Mouse (Mus musculus) heart, embryonic 13.5 days (tissue): ENCODE results near the gene Mdm2. TPM values are rescaled to one million over a fixed set of nuclear protein-coding genes. Genes with fewer than 3 reads are reported as not detected.

Experiments used
- ATAC-seq: fragments of 200-750 bp; cut with Nextera tagmentation; 2 replicates; pipeline ENCODE4 v1.8.0; 2017; ENCODE audit warnings: moderate TSS enrichment; ENCODE audit not compliant: insufficient number of reproducible peaks, low FRiP score, low TSS enrichment; ENCODE audit errors: extremely low read depth
- H3K27ac ChIP-seq: fragments of 300-500 bp; sonication (generic); replicated peaks from 2 replicates; pipeline ENCODE4 v1.5.1; 2015; ENCODE audit warnings: moderate library complexity, mild to moderate bottlenecking, inconsistent platforms
- H3K27me3 ChIP-seq: fragments of 300-500 bp; sonication (generic); replicated peaks from 2 replicates; pipeline ENCODE4 v1.6.1; 2015; ENCODE audit warnings: mild to moderate bottlenecking, inconsistent platforms
- H3K36me3 ChIP-seq: fragments of 300-500 bp; sonication (generic); 2 replicates; pipeline ENCODE4 v1.6.1; 2015; ENCODE audit warnings: mild to moderate bottlenecking, inconsistent platforms
- H3K4me1 ChIP-seq: fragments of 300-500 bp; sonication (generic); 2 replicates; pipeline ENCODE4 v1.6.1; 2015; ENCODE audit warnings: inconsistent platforms
- H3K4me2 ChIP-seq: fragments of 300-500 bp; sonication (generic); 2 replicates; pipeline ENCODE4 v1.6.1; 2015; ENCODE audit warnings: inconsistent platforms, mild to moderate bottlenecking, moderate library complexity
- H3K4me3 ChIP-seq: fragments of 300-500 bp; sonication (generic); 2 replicates; pipeline ENCODE4 v1.5.1; 2015; ENCODE audit warnings: moderate library complexity, mild to moderate bottlenecking, inconsistent platforms
- H3K9ac ChIP-seq: fragments of 300-500 bp; sonication (generic); 2 replicates; pipeline ENCODE4 v1.6.1; 2015; ENCODE audit warnings: inconsistent platforms, mild to moderate bottlenecking, moderate library complexity
- H3K9me3 ChIP-seq: fragments of 300-500 bp; sonication (generic); 2 replicates; pipeline ENCODE4 v1.6.1; 2016; ENCODE audit warnings: inconsistent platforms
- WGBS: fragments of 180-500 bp; shearing (Covaris S2); methylation state at CpG from one replicate; pipeline ENCODE4 v1.1.7; 2015; ENCODE audit warnings: mixed read lengths; 5-methylcytosine and 5-hydroxymethylcytosine counted together
- polyA plus RNA-seq: library from polyadenylated mRNA; unstranded; fragments of >200 nt; fragmentation: Nextera tagmentation; extraction: Ambion mirVana; gene quantifications from 2 replicates; pipeline ENCODE4 v1.2.1, GENCODE M21; 2015

Gene Mdm2
- polyA plus RNA-seq, 1 experiment from 2014 or later = 38.7 TPM

DNA sequence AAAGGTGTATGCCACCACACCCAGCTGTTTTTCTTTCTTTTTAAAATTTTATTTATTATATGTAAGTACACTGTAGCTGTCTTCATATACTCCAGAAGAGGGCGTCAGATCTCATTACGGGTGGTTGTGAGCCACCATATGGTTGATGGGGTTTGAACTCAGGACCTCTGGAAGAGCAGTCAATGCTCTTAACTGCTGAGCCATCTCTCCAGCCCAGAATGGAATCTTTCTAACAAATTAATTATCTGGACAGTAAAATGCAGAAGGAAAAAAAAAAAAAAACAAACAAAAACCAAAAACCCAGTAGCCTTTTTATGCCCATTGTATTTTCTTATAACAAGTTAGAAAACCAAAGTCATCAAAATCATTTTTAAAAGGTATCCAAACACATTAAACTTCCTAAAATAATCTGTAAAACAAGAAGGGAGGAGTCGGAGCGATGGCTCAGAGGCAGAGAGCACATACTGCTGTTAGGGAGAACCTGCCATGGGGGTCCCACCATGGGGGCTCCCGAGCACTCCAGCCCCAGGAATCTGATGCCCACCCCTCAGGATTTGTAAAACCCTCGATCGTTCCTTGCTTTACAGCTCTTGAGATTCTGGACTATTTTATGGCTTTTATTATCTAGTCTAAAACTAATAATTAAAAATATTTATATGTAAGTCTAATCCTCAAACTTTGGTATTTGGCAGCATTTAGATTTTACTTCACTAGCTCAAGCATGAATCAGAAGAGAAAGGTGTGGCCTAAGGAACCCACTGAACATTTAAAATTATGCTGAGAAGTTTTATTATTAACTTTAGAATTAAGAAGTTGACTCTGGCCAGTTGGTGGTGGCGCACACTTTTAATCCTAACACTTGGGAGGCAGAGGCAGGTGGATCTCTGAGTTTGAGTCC is 43.4 kb upstream of the Mdm2 start:
- Histone ChIP-seq H3K27ac (no peak overlapping the region), H3K27me3 (no peaks in the 10 kb centered on the region), H3K36me3 (peaks cover 95% of the 10 kb centered on the region), H3K4me3 (no peak overlapping the region), H3K4me2 (no peak overlapping the region), H3K4me1 (no peaks in the 10 kb centered on the region), H3K9me3 (peaks cover 5% of the 10 kb centered on the region; the same call in 1 of the 2 replicates), H3K9ac (no peak overlapping the region)
- 92% methylated on average over 8 of the region's 8 CpGs for WGBS
- no peak for ATAC-seq

DNA sequence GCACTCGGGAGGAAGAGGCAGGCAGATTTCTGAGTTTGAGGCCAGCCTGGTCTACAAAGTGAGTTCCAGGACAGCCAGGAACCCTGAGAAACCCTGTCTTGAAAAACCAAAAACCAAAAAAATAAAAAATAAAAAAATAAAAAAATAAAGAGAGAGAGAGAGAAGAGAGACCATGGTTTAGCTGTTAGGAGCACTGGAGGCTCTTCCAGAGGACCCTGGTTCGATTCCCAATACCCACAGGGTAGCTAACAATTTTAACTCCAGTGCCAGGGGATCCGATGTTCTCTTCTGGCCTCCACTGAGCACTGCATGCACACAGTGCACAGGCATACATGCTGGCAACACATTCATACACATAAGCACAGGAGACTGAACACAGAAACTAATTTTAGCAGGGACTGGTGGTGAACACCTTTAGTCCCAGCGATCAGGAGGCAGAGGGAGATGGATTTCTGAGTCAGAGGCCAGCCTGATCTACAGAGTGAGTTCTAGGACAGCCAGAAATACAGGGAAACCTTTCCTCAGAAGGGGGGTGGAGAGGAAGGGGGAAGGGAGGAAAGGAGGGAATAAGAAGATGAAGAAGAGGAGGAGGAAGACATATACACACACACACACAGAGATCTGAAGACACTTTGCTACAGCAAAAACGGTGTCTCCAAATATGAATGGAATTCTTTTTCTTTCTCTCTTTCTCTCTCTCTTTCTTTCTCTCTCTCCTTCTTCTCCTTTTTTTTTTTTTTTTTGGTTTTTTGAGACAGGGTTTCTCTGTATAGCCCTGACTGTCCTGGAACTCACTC is 42.5 kb upstream of the Mdm2 start:
- Histone ChIP-seq H3K9ac (no peak overlapping the region), H3K27me3 (no peaks in the 10 kb centered on the region), H3K4me1 (no peaks in the 10 kb centered on the region), H3K4me3 (no peak overlapping the region), H3K4me2 (no peak overlapping the region), H3K36me3 (peaks cover 93% of the 10 kb centered on the region), H3K9me3 (peaks cover 5% of the 10 kb centered on the region; the same call in 1 of the 2 replicates), H3K27ac (no peak overlapping the region)
- 95% methylated on average over 5 of the region's 5 CpGs for WGBS
- ATAC-seq = no peak

DNA sequence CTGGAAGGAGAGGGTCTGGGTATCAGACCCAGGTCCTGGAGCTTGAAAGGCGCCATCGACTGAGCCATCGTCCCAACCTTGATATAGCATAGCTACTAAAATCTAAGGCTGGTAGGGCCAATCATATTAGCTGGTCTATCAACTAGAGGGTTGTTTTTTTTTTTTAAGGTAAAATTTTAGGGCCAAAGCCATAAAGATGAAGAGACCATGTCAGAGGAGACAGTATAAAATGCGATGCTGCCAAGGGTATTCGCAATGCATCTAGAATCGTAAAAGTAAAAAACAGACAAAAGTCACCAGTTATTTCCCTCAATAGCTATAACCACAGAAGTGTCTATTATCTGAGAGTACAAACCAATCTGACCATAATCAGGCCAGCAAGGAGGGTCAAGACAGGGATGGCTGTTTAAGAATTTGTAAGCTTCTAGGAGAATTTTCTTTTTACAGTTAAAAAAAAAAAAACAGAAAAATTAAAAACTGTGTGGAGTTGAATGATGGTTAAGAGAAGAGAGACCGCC is 41.8 kb upstream of the Mdm2 start:
- Histone ChIP-seq H3K27me3 (no peaks in the 10 kb centered on the region), H3K4me2 (no peak overlapping the region), H3K9me3 (peaks cover 5% of the 10 kb centered on the region; the same call in 1 of the 2 replicates), H3K4me3 (no peak overlapping the region), H3K9ac (no peak overlapping the region), H3K36me3 (peaks cover 86% of the 10 kb centered on the region), H3K4me1 (no peaks in the 10 kb centered on the region), H3K27ac (no peak overlapping the region)
- no peak for ATAC-seq
- WGBS = 97% methylated on average over 7 of the region's 7 CpGs

DNA sequence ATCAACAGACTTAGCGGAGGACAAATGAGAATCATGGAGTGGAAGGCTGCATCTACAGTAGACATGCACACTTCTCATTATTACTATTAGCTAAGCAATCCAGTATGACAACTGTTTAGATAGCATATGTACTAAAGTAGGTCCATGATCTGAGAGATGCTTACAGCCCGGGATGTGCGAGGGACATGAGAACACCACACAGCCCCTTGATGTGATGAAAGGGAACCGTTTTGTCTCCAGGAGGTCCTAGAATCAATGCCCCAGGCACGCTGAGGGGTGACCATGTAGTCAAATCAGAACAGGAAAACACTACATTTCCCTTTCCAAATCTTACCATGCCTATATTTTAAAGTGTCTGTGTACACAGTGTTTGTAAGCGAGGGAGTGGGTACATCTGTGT is 41.2 kb upstream of the Mdm2 start:
- Histone ChIP-seq H3K9me3 (peaks cover 5% of the 10 kb centered on the region; the same call in 1 of the 2 replicates), H3K4me1 (no peaks in the 10 kb centered on the region), H3K9ac (no peak overlapping the region), H3K27ac (no peak overlapping the region), H3K36me3 (peaks cover 80% of the 10 kb centered on the region), H3K4me2 (no peak overlapping the region), H3K27me3 (no peaks in the 10 kb centered on the region), H3K4me3 (no peak overlapping the region)
- no peak for ATAC-seq
- WGBS = 93% methylated on average over 6 of the region's 6 CpGs

DNA sequence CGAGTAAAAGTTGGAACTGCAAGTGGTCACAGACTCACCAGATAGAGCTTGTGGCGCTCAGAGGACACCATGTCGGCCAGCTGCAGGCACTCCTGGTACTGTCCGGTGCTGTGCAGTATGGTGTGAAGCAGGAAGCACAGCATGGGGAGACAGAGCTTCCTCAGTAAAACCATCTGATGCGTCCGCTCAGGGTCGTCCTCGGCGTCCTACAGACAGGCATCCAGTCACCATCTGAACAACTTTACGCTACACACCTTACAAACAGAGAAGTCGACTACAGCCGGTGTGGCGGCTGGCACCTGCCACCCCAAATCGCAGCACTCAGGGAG is 40.7 kb upstream of the Mdm2 start:
- no peak overlapping the region for H3K4me2 ChIP-seq
- H3K36me3 ChIP-seq = peaks cover 75% of the 10 kb centered on the region
- H3K4me1 ChIP-seq = no peaks in the 10 kb centered on the region
- no peaks in the 10 kb centered on the region for H3K27me3 ChIP-seq
- ATAC-seq = no peak
- H3K9ac ChIP-seq = no peak overlapping the region
- no peak overlapping the region for H3K4me3 ChIP-seq
- no peak overlapping the region for H3K27ac ChIP-seq
- WGBS = 92% methylated on average over 14 of the region's 14 CpGs
- peaks cover 5% of the 10 kb centered on the region; the same call in 1 of the 2 replicates for H3K9me3 ChIP-seq

DNA sequence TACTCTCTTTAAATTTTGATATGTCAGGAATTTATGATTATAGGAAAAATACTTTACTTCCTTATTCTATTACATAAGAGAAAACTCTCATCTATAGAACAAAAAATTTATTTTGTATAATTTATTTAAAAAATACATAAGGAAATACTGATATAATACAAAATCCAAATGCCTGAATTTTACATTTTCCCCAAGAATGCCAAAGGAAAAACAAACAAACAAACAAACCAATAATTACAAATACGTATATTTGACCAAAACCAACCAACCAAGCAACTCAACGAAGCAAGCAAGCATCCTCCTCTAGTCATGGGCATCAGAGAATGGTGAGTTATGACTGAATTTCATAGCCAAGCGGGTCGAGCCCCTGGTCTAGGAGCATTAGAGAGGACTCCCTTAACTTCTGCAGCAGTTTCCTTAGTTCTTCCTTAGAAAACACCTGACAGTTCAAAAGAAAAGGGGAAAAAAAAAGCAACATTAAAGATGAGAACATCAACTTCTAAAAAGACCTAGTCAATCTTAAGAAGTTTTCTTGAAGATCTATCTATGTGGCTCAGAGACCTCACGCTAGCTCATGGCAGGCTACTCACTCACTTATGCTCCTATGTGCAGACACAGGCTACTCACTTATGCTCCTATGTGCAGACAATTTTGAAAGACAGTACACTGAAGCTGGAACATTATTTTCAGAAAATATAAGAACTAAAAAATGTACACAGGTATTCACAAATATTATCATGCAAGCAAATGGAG is 40.1 kb upstream of the Mdm2 start:
- H3K27me3 ChIP-seq = no peaks in the 10 kb centered on the region
- H3K36me3 ChIP-seq = peaks cover 70% of the 10 kb centered on the region
- H3K4me2 ChIP-seq = no peak overlapping the region
- WGBS = 96% methylated on average over 5 of the region's 5 CpGs
- no peak overlapping the region for H3K27ac ChIP-seq
- H3K9ac ChIP-seq = no peak overlapping the region
- no peak for ATAC-seq
- no peaks in the 10 kb centered on the region for H3K4me1 ChIP-seq
- peaks cover 5% of the 10 kb centered on the region; the same call in 1 of the 2 replicates for H3K9me3 ChIP-seq
- no peak overlapping the region for H3K4me3 ChIP-seq

DNA sequence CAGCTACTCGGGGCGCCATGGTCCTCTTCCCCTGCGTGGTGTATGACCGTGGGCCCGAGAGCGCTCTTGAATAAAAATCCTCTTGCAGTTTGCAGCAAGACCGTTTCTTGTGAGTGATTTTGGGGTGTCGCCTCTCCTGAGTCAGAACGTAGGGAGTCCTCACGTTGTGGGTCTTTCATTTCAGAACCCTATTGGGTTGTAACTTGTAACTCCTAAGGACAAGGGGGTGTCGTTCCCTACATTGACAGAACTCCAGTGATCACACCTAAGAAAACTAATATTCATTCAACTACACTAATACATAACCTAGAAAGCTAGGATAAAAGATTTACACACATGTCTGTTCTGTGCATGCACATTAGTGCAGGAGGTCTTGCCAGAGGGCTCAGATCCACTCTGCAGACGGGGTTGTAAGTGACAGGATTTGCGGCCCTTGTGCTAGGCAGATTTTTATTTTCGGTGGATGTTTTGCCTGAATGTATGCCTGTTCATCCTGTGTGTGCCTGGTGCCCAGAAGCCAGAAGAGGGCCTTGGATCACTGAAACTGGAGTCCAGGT is 39.3 kb upstream of the Mdm2 start:
- Histone ChIP-seq H3K4me3 (no peak overlapping the region), H3K9ac (no peak overlapping the region), H3K36me3 (peaks cover 61% of the 10 kb centered on the region), H3K9me3 (peaks cover 5% of the 10 kb centered on the region; the same call in 1 of the 2 replicates), H3K27ac (no peak overlapping the region), H3K27me3 (no peaks in the 10 kb centered on the region), H3K4me1 (peaks cover 7% of the 10 kb centered on the region), H3K4me2 (no peak overlapping the region)
- WGBS = 90% methylated on average over 14 of the region's 14 CpGs
- no peak for ATAC-seq

DNA sequence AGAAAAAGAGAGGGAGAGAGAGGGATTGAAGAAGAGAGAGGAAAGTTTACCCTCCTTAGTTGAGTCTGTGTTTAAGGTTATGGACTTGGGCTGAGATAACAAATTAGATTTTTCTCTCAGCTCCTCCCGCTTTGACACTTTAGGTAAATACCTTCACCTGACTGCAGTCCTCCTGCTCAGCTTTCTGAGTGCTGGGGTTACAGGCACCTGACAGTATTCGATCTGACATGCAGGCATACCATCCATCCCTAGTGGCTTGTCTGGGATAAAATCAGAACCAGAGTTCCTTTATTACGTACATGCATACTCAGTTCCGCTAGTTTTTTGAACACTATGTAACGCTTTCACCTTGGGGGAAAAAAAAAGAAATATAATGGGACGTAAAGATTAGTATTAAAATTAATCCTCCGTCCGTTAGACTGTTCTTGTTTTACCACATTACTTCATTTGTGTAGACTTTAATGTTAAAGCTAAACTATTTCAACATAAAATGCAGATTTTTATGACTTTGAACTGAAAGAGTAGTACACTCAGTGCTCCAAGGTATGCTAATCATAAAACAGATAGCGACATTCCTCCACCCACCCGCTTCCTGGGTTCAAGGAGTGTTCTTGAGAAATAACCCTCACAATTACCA is 38.6 kb upstream of the Mdm2 start:
- H3K4me2 ChIP-seq = no peak overlapping the region
- 96% methylated on average over 10 of the region's 10 CpGs for WGBS
- H3K4me1 ChIP-seq = peaks cover 13% of the 10 kb centered on the region
- H3K9ac ChIP-seq = no peak overlapping the region
- H3K27ac ChIP-seq = no peak overlapping the region
- peaks cover 54% of the 10 kb centered on the region for H3K36me3 ChIP-seq
- ATAC-seq = no peak
- no peak overlapping the region for H3K4me3 ChIP-seq
- H3K9me3 ChIP-seq = peaks cover 5% of the 10 kb centered on the region; the same call in 1 of the 2 replicates
- no peaks in the 10 kb centered on the region for H3K27me3 ChIP-seq

DNA sequence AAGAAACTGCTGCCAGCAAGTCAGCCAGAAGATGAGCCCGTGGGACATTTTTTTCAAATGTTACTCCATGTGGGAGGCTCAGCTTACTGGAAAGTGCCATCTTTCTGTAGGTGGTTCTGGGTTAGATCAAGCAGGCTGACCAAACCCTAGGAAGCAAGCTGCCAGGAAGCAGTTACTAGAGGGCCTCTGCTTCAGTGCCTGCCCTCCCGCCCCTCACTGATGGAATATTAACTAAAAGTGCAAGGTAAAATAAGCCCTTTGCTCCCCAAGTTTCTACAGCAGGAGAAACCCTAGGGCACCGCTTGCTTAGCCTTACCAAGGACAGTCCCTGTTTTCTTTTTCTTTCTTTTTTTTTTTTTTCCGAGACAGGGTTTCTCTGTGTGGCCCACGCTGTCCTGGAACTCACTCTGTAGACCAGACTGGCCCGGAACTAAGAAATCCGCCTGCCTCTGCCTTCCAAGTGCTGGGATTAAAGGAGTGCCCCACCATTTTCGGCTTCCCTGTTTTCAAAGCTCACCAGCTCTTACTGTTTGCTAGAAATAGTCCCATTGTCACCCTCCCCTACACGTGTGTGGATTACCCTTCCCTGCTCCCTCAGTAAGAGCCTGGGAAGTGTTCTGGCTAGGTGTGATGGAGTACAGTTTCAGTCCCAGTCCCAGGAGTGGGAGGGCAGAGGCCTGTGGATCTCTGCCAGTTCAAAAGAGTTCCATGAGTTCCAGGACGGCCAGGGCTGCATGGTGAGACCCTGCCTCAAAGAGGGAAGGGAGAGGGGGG is 37.9 kb upstream of the Mdm2 start:
- peaks cover 19% of the 10 kb centered on the region for H3K4me1 ChIP-seq
- 82% methylated on average over 10 of the region's 10 CpGs for WGBS
- no peak for ATAC-seq
- peaks cover 52% of the 10 kb centered on the region for H3K36me3 ChIP-seq
- H3K9me3 ChIP-seq = peaks cover 5% of the 10 kb centered on the region; the same call in 1 of the 2 replicates
- H3K4me3 ChIP-seq = no peak overlapping the region
- H3K4me2 ChIP-seq = no peak overlapping the region
- H3K27me3 ChIP-seq = no peaks in the 10 kb centered on the region
- no peak overlapping the region for H3K9ac ChIP-seq
- no peak overlapping the region for H3K27ac ChIP-seq

DNA sequence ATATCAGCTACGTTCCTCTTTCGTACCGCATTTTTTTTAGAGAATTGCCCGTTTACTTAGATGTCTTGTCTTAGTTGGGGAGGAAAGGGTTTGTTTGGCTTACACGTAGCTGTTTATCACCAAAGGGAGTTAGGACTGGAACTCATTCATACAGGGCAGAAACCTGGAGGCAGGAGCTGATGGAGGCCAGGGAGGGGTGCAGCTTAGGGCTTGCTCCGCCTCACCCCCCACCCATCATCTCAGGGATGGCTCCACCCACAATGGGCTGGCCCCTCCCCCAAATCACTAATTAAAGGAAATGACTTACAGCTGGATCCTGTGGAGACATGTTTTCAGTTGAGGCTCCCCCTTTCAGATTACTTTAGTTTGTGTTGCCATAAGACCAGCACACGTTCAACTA is 37.2 kb upstream of the Mdm2 start:
- no peak overlapping the region for H3K27ac ChIP-seq
- H3K4me1 ChIP-seq = peaks cover 19% of the 10 kb centered on the region
- no peak overlapping the region for H3K4me3 ChIP-seq
- peaks cover 48% of the 10 kb centered on the region for H3K36me3 ChIP-seq
- H3K9ac ChIP-seq = no peak overlapping the region
- no peak for ATAC-seq
- peaks cover 5% of the 10 kb centered on the region; the same call in 1 of the 2 replicates for H3K9me3 ChIP-seq
- H3K4me2 ChIP-seq = no peak overlapping the region
- 85% methylated on average over 7 of the region's 7 CpGs for WGBS
- no peaks in the 10 kb centered on the region for H3K27me3 ChIP-seq
